Mouse (Mus musculus) liver, embryonic 13.5 days (tissue): ENCODE measurements around the gene Wdr20. TPM values are rescaled to one million over a fixed set of nuclear protein-coding genes. Genes with fewer than 3 reads are reported as not detected.
"Not testable (repeated sequence)": the region's sequence is repeated elsewhere in the genome, so short reads cannot be mapped to it uniquely, and the experiment has no call there.

Experiments
- ATAC-seq: fragments of 200-750 bp; cut with Nextera tagmentation; 2 replicates; pipeline ENCODE4 v1.8.0; 2017; ENCODE audit warnings: low read depth, mild to moderate bottlenecking, moderate number of reproducible peaks, moderate library complexity
- DNase-seq: peaks from one replicate; pipeline ENCODE4 v3.0.0; 2022
- H3K27ac ChIP-seq: fragments of 300-500 bp; sonication (generic); 2 replicates; pipeline ENCODE4 v1.5.1; 2015; ENCODE audit warnings: moderate library complexity, mild to moderate bottlenecking, inconsistent platforms
- H3K27me3 ChIP-seq: fragments of 300-500 bp; sonication (generic); 2 replicates; pipeline ENCODE4 v1.6.1; 2015; ENCODE audit warnings: mild to moderate bottlenecking, inconsistent platforms
- H3K36me3 ChIP-seq: fragments of 300-500 bp; sonication (generic); 2 replicates; pipeline ENCODE4 v1.6.1; 2015; ENCODE audit warnings: mild to moderate bottlenecking, inconsistent platforms
- H3K4me1 ChIP-seq: fragments of 300-500 bp; sonication (generic); replicated peaks from 2 replicates; pipeline ENCODE4 v1.6.1; 2015; ENCODE audit warnings: inconsistent platforms
- H3K4me2 ChIP-seq: fragments of 300-500 bp; sonication (generic); 2 replicates; pipeline ENCODE4 v1.6.1; 2015; ENCODE audit warnings: inconsistent platforms, mild to moderate bottlenecking, moderate library complexity
- H3K4me3 ChIP-seq: fragments of 300-500 bp; sonication (generic); replicated peaks from 2 replicates; pipeline ENCODE4 v1.5.1; 2015; ENCODE audit warnings: mild to moderate bottlenecking, inconsistent platforms
- H3K9ac ChIP-seq: fragments of 300-500 bp; sonication (generic); 2 replicates; pipeline ENCODE4 v1.6.1; 2015; ENCODE audit warnings: mild to moderate bottlenecking, inconsistent platforms
- H3K9me3 ChIP-seq: fragments of 300-500 bp; sonication (generic); replicated peaks from 2 replicates; pipeline ENCODE4 v1.6.1; 2016; ENCODE audit warnings: inconsistent platforms
- WGBS: fragments of 180-500 bp; shearing (Covaris S2); methylation state at CpG from one replicate; pipeline ENCODE4 v1.1.7; 2015; ENCODE audit not compliant: insufficient replicate concordance; 5-methylcytosine and 5-hydroxymethylcytosine counted together
- polyA plus RNA-seq: library from polyadenylated mRNA; unstranded; fragments of >200 nt; fragmentation: Nextera tagmentation; extraction: Ambion mirVana; gene quantifications from 2 replicates; pipeline ENCODE4 v1.2.1, GENCODE M21; 2015

Gene Wdr20
- polyA plus RNA-seq, 1 experiment from 2014 or later, result 9.4 TPM

DNA sequence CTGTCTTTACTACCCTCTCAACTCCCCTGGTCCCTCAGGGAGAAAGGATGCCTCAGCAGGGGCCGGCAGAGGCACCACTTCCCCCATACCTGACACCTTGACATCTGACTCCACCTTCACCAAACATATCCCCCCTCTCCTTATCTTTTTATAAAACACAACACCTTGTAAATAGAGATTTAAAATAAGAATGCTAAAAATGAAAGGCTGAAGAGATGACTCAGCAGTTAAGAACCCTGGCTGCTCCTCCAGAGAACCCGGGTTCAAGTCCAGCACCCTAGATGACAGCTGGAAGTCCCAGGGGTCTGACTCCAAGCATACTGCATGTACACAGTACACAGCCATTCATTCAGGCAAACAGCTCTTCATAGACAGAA is 38.6 kb upstream of the Wdr20 start:
- H3K27me3 ChIP-seq, result no peaks in the 10 kb centered on the region
- H3K4me1 ChIP-seq, result peaks cover 70% of the 10 kb centered on the region
- DNase-seq (no peak), ATAC-seq (no peak)
- H3K4me3 ChIP-seq, result peak overlapping the region; percentile 30
- peak overlapping the region; percentile 89 for H3K4me2 ChIP-seq
- no peaks in the 10 kb centered on the region for H3K9me3 ChIP-seq
- H3K9ac ChIP-seq, result peak overlapping the region; percentile 91
- H3K27ac ChIP-seq, result peak overlapping the region; percentile 94
- H3K36me3 ChIP-seq, result peaks cover 8% of the 10 kb centered on the region
- 11% methylated on average over 2 of the region's 2 CpGs for WGBS

GRCm38 (mm10) chr12:110700730-110701129 is 37.0 kb upstream of the Wdr20 start:
- Histone ChIP-seq H3K27me3 (no peaks in the 10 kb centered on the region), H3K27ac (peak overlapping the region; percentile 94), H3K4me2 (no peak overlapping the region), H3K9me3 (no peaks in the 10 kb centered on the region), H3K4me1 (peaks cover 64% of the 10 kb centered on the region), H3K36me3 (no peaks in the 10 kb centered on the region), H3K4me3 (no peak overlapping the region), H3K9ac (peak overlapping the region; percentile 52)
- WGBS, result 40% methylated on average over 2 of the region's 2 CpGs
- DNase-seq, result no peak
- no peak for ATAC-seq

DNA sequence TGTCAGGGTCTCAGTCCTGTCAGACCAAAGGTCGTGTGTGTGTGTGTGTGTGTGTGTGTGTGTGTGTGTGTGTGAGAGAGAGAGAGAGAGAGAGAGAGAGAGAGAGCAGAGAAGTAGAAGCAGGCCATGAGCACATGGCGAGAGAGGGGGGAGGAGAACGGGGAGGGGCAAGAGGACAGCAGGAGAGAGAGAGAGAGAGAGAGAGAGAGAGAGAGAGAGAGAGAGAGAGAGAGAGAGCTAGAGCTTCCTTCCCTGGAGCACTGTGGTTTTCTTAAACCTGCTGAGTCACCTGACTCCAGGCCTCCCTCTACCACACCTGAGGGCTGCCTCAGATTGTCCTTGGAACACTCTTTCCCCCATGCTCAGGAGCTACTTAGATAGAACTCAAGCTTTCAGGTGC is 36.4 kb upstream of the Wdr20 start:
- 0% methylated on average over 3 of the region's 3 CpGs for WGBS
- H3K4me3 ChIP-seq, H3K9me3 ChIP-seq, H3K36me3 ChIP-seq, DNase-seq, H3K4me2 ChIP-seq, H3K27me3 ChIP-seq: not testable (repeated sequence)
- H3K9ac ChIP-seq, result peak overlapping the region; percentile 52
- peak overlapping the region; percentile 94 for H3K27ac ChIP-seq
- H3K4me1 ChIP-seq, result peaks cover 69% of the 10 kb centered on the region
- peak; percentile 3; the same call in 1 of the 2 replicates for ATAC-seq

DNA sequence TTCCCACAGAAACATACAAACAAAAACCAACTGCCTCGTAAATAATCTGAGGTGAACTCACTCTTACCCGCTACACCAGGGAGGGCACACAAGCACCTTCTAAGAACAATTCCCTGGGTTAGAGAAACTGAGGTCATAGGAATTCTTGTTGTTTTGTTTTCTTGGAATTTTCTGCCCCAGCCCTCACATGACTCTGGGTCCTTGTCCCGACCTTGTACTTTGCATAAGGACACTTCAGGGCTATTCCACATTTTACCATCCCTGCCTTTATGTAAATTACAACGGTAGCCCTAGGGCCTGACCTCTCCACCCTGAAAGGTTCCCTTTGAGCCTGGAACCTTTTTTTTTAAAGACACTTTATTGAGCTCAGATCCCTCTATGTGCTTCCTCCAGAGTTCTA is 35.2 kb upstream of the Wdr20 start, which contains the start of gene Hsp90aa1:
Gene Hsp90aa1 (minus strand): TSS at position 173 of the 400 bp plus-strand sequence.
- Histone ChIP-seq H3K4me2 (no peak within 1 kb of the TSS), H3K9ac (peak within 1 kb of the TSS; percentile 30; the same call in 1 of the 2 replicates), H3K4me3 (no peak within 1 kb of the TSS), H3K9me3 (no peaks in the 10 kb centered on the region), H3K36me3 (no peaks in the 10 kb centered on the region), H3K27ac (peak within 1 kb of the TSS; percentile 74), H3K27me3 (no peaks in the 10 kb centered on the region), H3K4me1 (peaks cover 71% of the 10 kb centered on the region)
- DNase-seq, result no peak
- WGBS, result 53% methylated on average over 4 of the region's 4 CpGs
- no peak for ATAC-seq

DNA sequence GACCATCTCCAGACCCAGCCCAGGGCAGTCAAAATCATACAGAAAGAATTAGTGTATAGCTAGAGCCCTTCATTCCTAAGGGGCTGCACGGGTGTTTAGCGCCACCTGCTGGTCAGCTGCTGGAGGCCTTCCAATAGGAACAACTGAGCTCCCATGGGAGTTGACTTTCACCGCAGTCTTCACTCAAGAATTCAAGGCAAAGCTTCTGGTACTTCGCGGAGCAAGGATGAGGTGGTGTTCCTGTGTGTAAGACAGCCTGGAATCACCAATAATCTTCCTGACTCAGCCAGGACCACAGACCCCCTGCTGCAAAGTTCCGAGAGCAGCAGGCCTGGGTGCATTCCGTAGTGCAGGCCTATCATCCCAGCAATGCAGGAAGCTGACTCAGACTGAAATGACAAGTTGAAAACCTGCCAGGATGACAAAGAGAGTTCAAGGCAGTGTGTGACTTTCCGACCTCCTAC is 34.7 kb upstream of the Wdr20 start:
- Histone ChIP-seq H3K27me3 (no peaks in the 10 kb centered on the region), H3K4me3 (no peak overlapping the region), H3K9ac (no peak overlapping the region), H3K27ac (no peak overlapping the region; the same call in 1 of the 2 replicates), H3K4me1 (peaks cover 66% of the 10 kb centered on the region), H3K36me3 (no peaks in the 10 kb centered on the region), H3K4me2 (no peak overlapping the region), H3K9me3 (no peaks in the 10 kb centered on the region)
- no peak for ATAC-seq
- 33% methylated on average over 8 of the region's 8 CpGs for WGBS
- peak; percentile 75 for DNase-seq

DNA sequence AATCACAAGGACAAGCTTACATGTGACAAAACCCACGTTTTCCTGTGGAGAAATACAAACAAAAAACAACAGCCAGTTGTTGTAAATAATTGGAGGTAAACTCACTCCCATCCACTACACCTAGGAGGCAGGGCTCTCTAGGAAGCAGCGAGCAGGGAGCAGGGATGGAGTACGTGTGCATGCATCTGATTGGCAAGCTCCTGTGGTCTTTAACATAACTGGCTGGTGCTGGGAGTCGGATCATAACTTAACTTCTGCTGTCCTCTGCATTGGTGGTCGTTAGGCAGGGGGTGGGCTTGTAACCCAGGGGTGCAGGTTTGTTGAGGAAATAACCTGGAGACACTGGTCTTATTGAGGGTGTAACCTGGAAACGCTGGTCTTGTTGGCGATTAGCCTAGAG is 34.1 kb upstream of the Wdr20 start:
- ATAC-seq (no peak), DNase-seq (no peak)
- Histone ChIP-seq H3K9ac (no peak overlapping the region), H3K9me3 (no peaks in the 10 kb centered on the region), H3K27me3 (no peaks in the 10 kb centered on the region), H3K4me1 (peaks cover 60% of the 10 kb centered on the region), H3K36me3 (no peaks in the 10 kb centered on the region), H3K4me3 (no peak overlapping the region), H3K4me2 (no peak overlapping the region), H3K27ac (no peak overlapping the region)
- WGBS, result 64% methylated on average over 7 of the region's 7 CpGs

DNA sequence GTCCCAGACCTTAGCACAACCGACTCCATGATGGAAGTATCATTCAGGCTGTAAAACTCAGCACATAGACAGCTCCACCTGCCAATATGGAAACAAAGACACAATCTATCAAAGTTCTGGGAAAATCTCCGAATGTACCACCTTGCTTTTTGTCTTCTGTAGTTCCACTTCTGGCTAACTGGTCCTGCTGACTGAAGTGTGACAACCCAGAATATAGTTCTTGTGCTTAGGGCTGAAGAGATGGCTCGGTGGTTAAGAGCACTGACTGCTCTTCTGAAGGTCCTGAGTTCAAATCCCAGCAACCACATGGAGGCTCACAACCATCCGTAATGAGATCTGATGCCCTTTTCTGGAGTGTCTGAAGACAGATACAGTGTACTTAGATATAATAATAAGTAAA is 32.3 kb upstream of the Wdr20 start:
- H3K9me3 ChIP-seq, result not testable (repeated sequence)

GRCm38 (mm10) chr12:110706337-110707231 is 31.2 kb upstream of the Wdr20 start:
- DNase-seq, result peak; percentile 68
- ATAC-seq, result peak; percentile 77
- 2% methylated on average over 27 of the region's 27 CpGs for WGBS
- H3K4me3 ChIP-seq, result peak overlapping the region; percentile 56
- H3K9ac ChIP-seq, result peak overlapping the region; percentile 70
- peaks cover 31% of the 10 kb centered on the region for H3K4me1 ChIP-seq
- no peaks in the 10 kb centered on the region for H3K27me3 ChIP-seq
- no peaks in the 10 kb centered on the region for H3K9me3 ChIP-seq
- H3K4me2 ChIP-seq, result peak overlapping the region; percentile 75
- no peaks in the 10 kb centered on the region for H3K36me3 ChIP-seq
- H3K27ac ChIP-seq, result peak overlapping the region; percentile 71

More for the DNA sequence above, 32.3 kb upstream of the Wdr20 start:
- H3K27ac ChIP-seq, H3K36me3 ChIP-seq, H3K4me2 ChIP-seq, DNase-seq, H3K9ac ChIP-seq, H3K27me3 ChIP-seq, ATAC-seq, H3K4me3 ChIP-seq: not testable (repeated sequence)
- 70% methylated on average over 4 of the region's 4 CpGs for WGBS
- H3K4me1 ChIP-seq, result peaks cover 42% of the 10 kb centered on the region

DNA sequence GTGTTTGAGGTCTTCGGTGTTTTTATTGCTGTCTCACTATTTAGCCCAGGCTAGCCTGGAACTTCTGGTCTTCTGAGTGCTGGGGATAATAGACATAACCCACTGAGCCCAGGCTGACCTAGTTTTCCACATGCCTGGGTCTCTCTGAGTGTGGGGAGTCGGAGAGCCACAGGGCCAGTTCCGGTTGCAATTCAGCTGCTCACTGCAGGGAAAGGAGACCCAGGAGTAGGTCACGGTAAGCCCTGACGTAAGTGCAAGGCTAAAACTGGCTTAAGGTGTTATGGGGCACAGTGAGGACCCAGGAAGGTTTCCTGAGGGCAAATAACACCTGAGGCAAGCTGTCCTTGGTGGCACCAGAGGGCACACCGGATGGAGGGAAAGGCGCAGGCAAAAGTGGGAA is 30.3 kb upstream of the Wdr20 start:
- Histone ChIP-seq H3K4me1 (peaks cover 22% of the 10 kb centered on the region), H3K9ac (peak overlapping the region; percentile 70; the same call in 1 of the 2 replicates), H3K4me3 (peak overlapping the region; percentile 56; the same call in 1 of the 2 replicates), H3K36me3 (no peaks in the 10 kb centered on the region), H3K4me2 (peak overlapping the region; percentile 75), H3K27me3 (no peaks in the 10 kb centered on the region), H3K27ac (peak overlapping the region; percentile 71), H3K9me3 (no peaks in the 10 kb centered on the region)
- ATAC-seq (no peak), DNase-seq (no peak)
- WGBS, result 88% methylated on average over 7 of the region's 7 CpGs

DNA sequence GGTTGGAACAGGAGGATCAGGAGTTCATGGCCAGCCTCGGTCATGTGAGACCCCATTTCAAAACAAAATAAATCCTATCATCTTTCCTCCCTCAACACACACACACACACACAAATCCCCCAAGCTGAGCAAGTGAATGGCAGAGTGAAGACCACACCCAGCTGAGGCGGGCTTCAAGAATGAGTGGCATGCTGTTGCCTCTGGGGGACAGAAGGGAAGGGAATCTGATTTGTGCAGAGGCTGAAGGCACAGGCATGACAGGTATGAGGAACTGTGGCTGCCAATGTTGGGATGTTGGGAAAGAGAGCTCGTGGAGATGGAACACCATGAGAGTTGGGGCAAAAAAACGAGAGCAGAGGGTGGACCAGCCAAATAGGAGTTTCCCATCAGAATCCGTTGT is 26.5 kb upstream of the Wdr20 start:
- WGBS, result 53% methylated on average over 5 of the region's 5 CpGs
- no peaks in the 10 kb centered on the region for H3K36me3 ChIP-seq
- H3K9ac ChIP-seq, result no peak overlapping the region
- DNase-seq (no peak), ATAC-seq (no peak)
- H3K9me3 ChIP-seq, result no peaks in the 10 kb centered on the region
- H3K4me2 ChIP-seq, result no peak overlapping the region
- H3K27ac ChIP-seq, result no peak overlapping the region
- no peak overlapping the region for H3K4me3 ChIP-seq
- H3K27me3 ChIP-seq, result peaks cover 1% of the 10 kb centered on the region; the same call in 1 of the 2 replicates
- H3K4me1 ChIP-seq, result peaks cover 12% of the 10 kb centered on the region

GRCm38 (mm10) chr12:110713784-110714183 is 24.0 kb upstream of the Wdr20 start:
- no peak overlapping the region for H3K27ac ChIP-seq
- H3K9ac ChIP-seq, result no peak overlapping the region
- no peaks in the 10 kb centered on the region for H3K9me3 ChIP-seq
- peaks cover 16% of the 10 kb centered on the region for H3K27me3 ChIP-seq
- 84% methylated on average over 6 of the region's 6 CpGs for WGBS
- no peak for ATAC-seq
- no peak for DNase-seq
- no peak overlapping the region for H3K4me3 ChIP-seq
- no peaks in the 10 kb centered on the region for H3K36me3 ChIP-seq
- H3K4me1 ChIP-seq, result no peaks in the 10 kb centered on the region
- no peak overlapping the region for H3K4me2 ChIP-seq
